Mouse (Mus musculus): ENCODE data around the gene Lhfp.

DNA sequence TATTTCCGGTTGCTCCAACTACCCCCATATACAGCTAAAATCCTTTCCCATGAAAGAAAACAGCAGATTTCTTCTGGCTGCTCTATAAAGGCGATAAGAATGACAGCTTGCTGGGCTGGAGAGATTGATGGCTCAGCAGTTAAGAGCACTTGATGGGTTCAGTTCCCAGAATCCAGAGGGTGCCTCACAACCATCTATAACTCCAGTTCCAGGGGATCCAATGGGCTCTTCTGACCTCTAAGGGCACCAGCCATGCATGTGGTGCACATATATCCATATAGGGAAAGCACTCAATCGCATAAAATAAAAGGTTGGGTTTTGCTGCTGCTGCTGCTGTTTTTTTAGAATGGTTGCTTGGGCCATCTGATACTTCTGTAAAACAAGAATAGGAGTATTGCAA, 251.1 kb downstream of the Lhfp start:
- TF ChIP-seq CTCF (IDR thresholded peaks at IDR 0.05; ENCODE audit: low read depth, low read length), result no peak
- TF ChIP-seq TAL1 (conservative IDR thresholded peaks at IDR 0.05; ENCODE audit: low read depth, low read length), result no peak

Measured in G1E (cell line).